Mouse (Mus musculus): ENCODE measurements around the gene Gm10160. TPM values are rescaled to one million over a fixed set of nuclear protein-coding genes. Genes with fewer than 3 reads are reported as not detected.

The Gm10160 gene
- total RNA-seq, 4 experiments from 2014 or later: not detected

DNA sequence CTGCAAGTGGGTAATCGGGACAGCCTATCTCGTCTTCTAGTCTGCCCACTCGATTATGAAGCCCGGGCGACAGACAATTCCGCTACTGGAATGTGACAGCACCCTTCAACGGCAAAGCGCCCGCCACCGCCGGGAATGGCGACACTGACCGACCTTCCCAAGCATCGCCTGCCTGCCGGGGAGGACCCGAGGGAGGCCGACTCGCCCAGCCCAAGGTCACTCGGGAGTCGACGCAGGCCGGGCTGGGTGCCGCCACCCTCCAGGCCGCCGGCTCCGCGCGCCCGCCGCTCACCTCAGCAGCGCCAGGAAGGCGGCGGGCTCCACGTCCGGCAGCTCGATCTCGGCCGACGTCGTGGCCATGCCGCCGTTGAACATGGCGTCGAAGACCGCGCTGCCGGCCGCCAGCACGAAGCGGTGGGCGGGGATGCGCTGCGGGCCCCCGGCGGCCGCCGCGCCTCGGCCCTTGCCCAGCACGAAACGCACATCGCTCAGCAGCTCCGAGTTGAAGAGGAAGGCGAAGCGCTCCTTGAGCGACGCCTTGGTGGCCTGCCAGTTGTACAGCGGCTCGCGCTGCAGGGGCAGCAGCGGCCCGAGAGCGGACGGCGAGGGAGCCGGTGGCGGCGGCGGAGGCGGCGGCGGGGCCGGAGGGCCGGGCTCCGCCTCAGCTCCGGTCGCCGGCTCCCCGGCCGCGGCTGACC is 26.8 kb downstream of the Gm10160 start:
- peak; percentile 30 to 41 for DNase-seq (ENCODE audit: low spot score in 2 of 2)

DNA sequence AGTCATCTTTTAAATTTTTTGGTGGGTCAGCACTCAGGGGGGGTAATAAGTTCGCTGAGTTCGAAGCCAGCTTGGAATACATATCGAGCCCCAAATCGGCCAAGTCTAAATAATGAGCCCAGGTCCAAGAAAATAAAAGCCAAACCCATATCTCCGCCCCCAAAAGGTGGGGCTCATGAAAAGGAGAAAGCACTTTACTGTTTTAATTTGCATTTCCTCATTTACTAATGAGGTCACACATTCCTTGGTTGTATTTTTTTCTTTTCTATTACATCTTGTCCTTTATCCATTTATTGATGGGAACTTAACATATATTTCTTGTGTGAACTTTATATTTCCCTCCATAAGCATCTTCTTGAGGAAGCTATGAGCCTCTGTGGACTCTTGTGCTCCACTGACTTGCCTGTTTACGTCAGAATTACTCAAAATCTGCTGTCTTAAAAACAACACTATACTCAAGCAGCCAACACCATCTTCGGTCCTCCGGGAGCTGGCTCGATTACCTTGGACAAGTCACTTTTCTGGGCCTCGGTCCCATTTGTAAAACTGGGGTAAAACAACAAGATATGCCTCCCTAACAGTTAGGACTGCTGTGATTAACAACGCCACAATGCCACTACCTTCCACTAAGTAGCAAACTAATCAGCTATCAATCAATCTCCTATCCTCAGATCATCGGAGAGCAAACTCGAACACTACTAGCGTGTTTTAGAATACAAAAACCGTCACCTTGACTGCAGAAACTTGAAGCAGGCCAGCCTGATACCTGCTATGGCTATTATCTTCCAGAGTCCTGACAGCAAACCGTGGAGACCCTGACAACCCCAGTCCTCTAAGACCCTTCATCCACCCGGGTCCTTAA is 27.6 kb downstream of the Gm10160 start:
- DNase-seq (ENCODE audit: low spot score in 2 of 2): no peak

- no peak for DNase-seq (ENCODE audit: low spot score in 2 of 2)
Measured at GRCm38 (mm10) chr7:81825381-81825780, 30.2 kb downstream of the Gm10160 start.

DNA sequence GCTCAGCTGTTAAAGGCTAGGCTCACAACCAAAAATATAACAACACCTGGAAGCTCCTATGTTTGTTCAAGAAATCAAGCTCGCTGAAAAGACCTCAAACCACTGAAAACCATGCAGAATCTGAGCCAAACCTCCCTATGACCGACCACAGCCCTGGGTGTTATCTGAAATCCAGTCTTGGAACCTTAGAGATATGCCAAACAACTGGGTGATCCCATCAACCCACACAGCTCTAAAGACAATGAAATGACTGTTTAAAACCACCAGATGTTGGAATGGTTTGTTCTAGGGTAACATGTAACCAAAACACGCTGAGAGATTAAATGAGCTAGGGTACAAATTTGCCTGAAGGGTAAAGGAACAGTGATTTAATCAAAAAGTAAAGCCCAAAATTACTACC is 30.7 kb downstream of the Gm10160 start:
- DNase-seq (ENCODE audit: low spot score in 2 of 2): no peak

- no peak for DNase-seq (ENCODE audit: low spot score in 2 of 2)
Measured at GRCm38 (mm10) chr7:81806067-81806466, 49.5 kb downstream of the Gm10160 start.

Other genes with a start within 250 kb of the Gm10160 start
- gene Homer2, start 148.3 kb downstream of the Gm10160 start, total RNA-seq (2022): 10 to 100 TPM; 77.8 to 89.4 (median 88.7) TPM
- 10 to 100 TPM; 69.5 to 77.5 (median 73.7) TPM for gene Ramac, start 92.9 kb downstream of the Gm10160 start, total RNA-seq (2022)
- 10 to 100 TPM; 20.8 to 27.8 (median 25.9) TPM for gene 3110040N11Rik, start 66.3 kb downstream of the Gm10160 start, total RNA-seq (2022)
- gene Btbd1, start 26.4 kb downstream of the Gm10160 start, total RNA-seq (2022): 100 to 1,000 TPM in 3 of 4 experiments, 10 to 100 TPM in 1; 97.8 to 114 (median 106) TPM
- 10 to 100 TPM; 16.0 to 21.7 (median 16.8) TPM for gene Tm6sf1, start 3.2 kb upstream of the Gm10160 start, total RNA-seq (2022)
- 10 to 100 TPM; 61.8 to 65.0 (median 63.0) TPM for gene Hdgfl3, start 78.7 kb upstream of the Gm10160 start, total RNA-seq (2022)
- under 1 TPM in 2 of 4 experiments, not detected in 2; 0.10 to 0.11 TPM for gene Bnc1, start 136.5 kb upstream of the Gm10160 start, total RNA-seq (2022)